Mouse (Mus musculus) brown adipose tissue, adult 24 weeks (tissue): Measurements from ENCODE around the gene Prkce. TPM values are rescaled to one million over a fixed set of nuclear protein-coding genes. Genes with fewer than 3 reads are reported as not detected.

ENCODE experiments used
- H3K27ac ChIP-seq: fragments of 200-500 bp; replicated peaks from 2 replicates; pipeline ENCODE4 v1.5.1; 2012; ENCODE audit warnings: low read depth, mild to moderate bottlenecking, low read length
- H3K4me1 ChIP-seq: fragments of 200-500 bp; 2 replicates; pipeline ENCODE4 v1.6.1; 2012; ENCODE audit warnings: low read length, mixed read lengths; ENCODE audit not compliant: control insufficient read depth, insufficient read depth, insufficient read length
- H3K4me3 ChIP-seq: fragments of 200-500 bp; 2 replicates; pipeline ENCODE4 v1.5.1; 2012; ENCODE audit warnings: low read depth, mild to moderate bottlenecking, low read length, moderate library complexity; ENCODE audit not compliant: insufficient read depth
- polyA plus RNA-seq: library from polyadenylated mRNA; stranded (reverse); fragments of >200 nt; gene quantifications from 2 replicates; pipeline ENCODE4 v1.2.4, GENCODE M21; 2012; ENCODE audit not compliant: missing spikeins, insufficient read depth, insufficient read length

Prkce gene
- polyA plus RNA-seq, 1 experiment = 18.0 TPM

DNA sequence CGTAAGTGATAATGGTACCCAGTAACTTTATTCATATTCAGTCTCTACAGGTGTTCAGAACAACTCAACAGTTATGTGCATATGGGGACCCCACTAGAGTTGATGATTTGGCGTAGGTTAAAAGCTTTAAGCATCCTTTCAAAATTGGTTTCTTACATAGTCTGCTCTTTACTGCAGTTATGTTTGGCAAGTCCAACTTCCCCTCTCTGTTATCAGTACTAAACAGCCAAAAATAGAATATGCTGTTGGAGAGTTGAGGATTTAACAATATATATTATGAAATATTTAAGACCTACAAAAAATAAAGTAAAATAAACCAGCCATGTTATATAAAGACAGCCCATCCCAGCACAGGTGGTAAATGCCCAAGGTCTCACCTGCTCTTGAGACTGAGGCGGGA lies 187.3 kb downstream of the Prkce start:
- no peak overlapping the region for H3K4me3 ChIP-seq
- H3K27ac ChIP-seq = no peak overlapping the region
- peaks cover 14% of the 10 kb centered on the region for H3K4me1 ChIP-seq

DNA sequence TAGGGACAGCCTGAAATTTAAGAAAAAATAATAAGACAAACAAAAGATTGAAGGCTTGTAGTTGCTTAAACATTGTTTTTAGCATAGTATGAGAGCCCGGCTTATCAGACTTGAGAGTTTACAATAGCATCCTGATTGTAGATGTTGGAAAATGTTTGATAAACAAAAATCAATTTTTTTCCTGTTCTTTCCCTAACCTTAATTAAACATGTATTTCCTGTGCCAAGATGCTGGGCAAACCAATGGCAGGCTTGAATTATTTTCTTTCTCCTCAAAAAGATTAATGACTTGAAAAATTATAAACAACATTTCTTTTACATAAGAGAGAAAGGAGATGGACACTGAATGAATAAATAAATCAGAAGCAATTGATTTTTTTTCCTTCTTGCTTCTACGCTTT lies 187.7 kb downstream of the Prkce start:
- Histone ChIP-seq H3K27ac (no peak overlapping the region), H3K4me1 (peaks cover 13% of the 10 kb centered on the region), H3K4me3 (no peak overlapping the region)

DNA sequence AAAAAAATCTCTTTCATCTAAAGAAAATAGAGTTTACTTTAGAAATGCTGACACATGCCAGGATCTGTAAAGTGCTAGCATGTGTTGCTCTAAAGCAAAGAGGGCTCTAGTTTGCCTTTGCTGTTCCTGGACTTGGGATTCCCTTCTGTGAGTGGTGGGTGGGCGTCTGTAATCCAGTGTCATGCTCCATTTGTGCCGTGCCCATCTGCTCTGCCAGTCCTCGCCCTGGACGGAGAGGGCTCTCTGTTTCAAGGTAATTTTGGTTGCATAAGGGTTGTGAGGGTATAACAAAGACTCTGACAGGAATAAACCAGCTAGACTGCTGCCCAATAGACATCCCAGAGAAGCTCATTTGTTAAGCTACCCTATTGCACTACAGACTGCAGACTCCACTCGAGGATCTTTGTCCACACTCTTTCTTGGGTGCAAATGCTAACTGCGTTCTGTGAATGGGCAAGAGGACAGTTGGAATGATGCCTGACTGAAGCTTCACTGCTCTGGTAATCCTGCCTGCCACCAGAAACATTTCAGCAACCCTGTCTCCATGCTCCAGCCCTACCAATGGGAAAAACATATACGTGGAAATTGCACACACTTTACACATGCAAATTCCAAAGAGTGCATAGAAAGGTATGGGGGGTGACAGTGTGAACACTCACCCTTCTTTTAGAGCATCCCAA lies 188.3 kb downstream of the Prkce start:
- H3K27ac ChIP-seq = no peak overlapping the region
- no peak overlapping the region for H3K4me3 ChIP-seq
- H3K4me1 ChIP-seq = peaks cover 7% of the 10 kb centered on the region

DNA sequence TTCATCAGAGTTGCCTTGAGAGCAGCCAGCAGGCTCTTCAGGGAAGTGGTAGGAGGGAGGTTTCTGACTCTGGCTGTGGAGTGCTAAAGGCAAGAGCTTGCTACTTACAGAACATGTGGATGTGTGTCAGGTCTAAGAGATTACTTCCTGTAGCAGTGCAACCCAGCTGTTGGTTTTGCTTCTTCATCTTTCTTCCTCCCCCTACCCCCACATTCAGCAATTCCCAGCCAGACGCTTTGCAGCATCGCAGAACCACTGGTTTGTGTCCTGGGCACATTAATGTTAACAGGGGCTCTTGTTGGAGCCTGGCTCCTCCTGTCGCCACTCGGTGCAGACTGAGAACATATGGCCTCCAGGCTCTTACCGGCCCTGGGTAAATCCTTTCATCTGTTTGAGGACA lies 190.8 kb downstream of the Prkce start:
- no peak overlapping the region for H3K27ac ChIP-seq
- no peak overlapping the region for H3K4me3 ChIP-seq

DNA sequence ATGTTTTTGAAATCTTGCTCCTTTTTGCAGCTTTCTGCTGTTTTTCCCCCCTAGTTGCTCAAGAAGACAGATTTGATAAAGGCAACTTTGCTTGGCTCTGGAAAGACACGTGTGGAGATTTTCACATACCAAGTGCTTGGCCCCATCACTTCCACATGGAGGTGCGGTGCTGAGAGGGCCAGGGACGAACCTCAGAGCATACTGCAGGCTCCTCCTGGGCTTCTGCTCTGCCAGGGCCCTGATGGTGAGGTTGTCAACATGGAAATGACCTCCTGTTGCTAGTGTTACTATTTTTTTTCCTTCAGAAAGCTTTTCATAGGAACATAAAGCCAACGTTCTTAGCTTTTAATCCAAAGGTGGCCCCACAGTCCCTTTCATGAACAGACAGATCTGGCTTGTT lies 191.3 kb downstream of the Prkce start:
- Histone ChIP-seq H3K4me3 (no peak overlapping the region), H3K27ac (no peak overlapping the region), H3K4me1 (peaks cover 5% of the 10 kb centered on the region; the same call in 1 of the 2 replicates)

More for the DNA sequence above, 190.8 kb downstream of the Prkce start:
- H3K4me1 ChIP-seq = peaks cover 5% of the 10 kb centered on the region; the same call in 1 of the 2 replicates

DNA sequence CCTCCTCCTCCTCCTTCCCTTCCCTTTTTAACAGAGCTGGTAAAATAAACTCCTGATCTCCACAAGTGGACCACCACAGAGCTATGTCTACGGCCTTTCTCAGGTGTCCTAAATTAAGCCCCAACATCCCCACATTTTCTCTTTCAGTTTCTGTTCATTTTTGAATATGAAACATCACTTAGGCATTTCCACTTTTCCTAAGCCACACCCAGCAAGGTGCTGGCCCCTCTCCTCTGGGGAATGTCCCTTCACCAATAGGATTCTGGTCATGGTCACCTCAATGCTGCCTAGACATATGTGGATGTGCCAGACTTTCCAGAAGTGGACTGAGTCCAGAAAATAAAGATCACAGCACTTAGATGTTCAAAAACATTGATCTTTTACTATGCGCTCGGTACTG lies 193.3 kb downstream of the Prkce start:
- Histone ChIP-seq H3K4me1 (peaks cover 8% of the 10 kb centered on the region), H3K27ac (no peak overlapping the region), H3K4me3 (no peak overlapping the region)

DNA sequence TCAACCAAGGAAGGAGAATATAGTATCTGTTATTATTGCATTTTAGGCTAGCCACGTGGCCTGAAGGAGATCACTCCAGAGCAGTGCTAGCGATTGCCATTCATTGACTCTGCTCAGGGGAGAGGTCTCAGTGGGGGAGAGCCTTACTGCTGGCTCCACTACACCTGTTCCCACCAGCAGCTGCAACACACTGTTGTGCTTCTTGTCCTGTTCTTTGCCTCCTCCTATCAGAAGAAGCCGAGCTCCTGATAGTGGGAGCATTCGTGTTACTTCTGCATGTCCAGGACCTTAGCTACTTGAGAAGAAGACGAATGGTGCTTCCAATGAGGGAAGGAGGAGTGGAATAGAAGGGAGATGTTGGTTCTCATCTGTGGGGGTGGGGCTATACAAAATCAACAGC lies 195.8 kb downstream of the Prkce start:
- no peak overlapping the region for H3K27ac ChIP-seq
- peaks cover 13% of the 10 kb centered on the region for H3K4me1 ChIP-seq
- H3K4me3 ChIP-seq = no peak overlapping the region

DNA sequence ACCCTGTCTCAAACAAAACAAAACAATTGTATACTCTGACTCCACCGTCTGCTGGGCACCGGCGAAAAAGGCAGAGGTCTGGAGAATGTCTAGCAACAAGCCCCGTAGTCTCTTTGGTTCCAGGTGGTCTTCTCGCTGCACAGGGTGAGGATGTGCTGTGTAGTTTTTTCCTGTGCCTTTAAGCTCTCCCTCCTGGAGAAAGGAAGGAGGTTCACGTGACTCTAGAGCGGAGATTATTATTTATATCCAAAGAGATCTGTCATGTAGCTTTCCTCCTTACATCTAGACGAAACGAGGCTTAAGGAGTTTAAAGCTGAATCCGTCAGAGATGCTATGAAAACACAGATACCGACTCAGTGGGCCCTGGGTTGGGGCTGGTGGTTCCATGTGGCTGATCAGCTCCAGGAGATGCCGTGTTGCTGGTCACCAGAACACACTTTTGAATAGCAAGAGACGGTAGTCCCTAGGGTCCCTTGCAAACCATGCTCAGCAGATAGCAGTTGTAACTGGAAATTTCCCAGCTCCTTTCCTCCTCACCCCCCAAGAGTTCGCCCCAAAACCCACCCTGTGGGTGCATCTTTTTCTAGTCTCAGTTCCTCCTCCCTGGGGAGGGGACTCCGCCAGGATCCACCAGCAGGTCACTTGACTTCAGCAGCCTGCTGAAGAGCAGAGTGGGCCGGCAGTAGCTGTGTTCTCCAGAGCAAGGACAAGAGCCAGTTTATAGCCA lies 196.9 kb downstream of the Prkce start:
- Histone ChIP-seq H3K4me1 (peaks cover 13% of the 10 kb centered on the region), H3K4me3 (no peak overlapping the region), H3K27ac (no peak overlapping the region)

DNA sequence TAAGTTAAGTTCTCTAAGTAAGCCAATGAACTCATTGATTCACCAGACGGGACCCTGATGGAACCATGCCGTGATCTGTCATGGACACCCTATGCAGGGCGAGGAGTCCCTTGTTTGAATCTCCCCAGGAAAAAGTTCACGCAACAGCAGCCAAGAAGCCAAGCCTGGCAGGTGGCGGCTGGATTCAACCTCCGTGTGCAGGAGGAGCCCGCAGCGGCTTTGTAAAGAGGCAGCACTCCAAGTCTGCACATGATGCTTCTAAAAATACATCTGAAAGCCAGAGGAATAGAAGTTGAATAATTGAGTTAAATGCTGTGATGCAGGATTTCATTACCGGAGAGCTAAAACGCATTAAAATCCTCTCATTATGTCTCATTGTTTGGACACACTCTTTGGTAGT lies 199.3 kb downstream of the Prkce start:
- no peak overlapping the region for H3K4me3 ChIP-seq
- no peak overlapping the region for H3K27ac ChIP-seq
- H3K4me1 ChIP-seq = peaks cover 18% of the 10 kb centered on the region

DNA sequence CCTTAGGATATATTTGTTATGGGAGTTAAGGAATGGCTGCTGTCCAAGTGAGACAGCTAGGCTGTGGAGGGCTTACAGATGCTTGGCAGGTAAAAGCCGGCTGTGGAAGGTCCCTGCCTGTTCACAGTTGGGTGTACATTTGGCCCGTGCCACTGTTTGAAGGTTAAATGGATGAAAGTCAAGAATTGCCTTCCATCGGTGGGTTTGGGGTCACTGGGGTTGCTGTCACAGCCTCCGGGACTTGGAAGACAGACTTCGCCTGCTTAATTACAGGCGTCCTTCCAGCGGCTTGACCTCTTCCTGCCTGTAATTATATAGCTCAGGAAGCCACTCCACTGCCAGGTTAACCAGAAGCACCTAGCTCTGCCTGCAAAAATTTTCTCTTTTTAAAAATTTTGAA lies 200.1 kb downstream of the Prkce start:
- Histone ChIP-seq H3K27ac (no peak overlapping the region), H3K4me1 (peaks cover 18% of the 10 kb centered on the region)

DNA sequence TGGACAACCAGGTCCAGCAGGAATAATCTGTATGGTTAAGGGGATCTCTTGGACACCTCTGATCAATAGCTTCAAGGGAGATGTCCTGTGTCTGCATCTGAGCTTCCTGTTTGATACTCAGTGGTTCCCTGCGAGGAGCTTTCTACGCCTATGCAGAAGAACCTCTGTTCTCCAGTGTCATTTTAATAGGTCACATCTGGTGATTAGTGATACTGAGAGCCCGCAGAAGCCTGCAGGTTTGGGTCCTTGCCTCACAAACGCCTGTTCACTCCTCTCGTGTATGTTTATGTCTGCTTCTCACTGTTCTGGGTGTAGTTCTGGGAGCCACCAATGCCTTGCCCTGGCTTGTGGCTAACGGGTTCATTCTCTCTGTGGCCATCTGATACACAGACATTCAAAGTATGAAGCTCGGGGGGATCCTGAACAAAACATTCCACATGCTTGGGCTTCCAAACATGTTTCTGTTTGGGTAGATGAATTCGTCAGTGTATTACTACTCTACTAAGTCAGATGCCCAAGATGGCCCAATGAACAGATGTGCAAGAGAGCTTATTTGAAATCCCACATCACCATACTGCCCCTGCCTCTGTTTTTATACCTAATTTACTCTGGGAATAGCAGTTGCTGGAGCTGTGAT lies 202.6 kb downstream of the Prkce start:
- H3K4me3 ChIP-seq = no peak overlapping the region
- H3K4me1 ChIP-seq = peaks cover 15% of the 10 kb centered on the region
- H3K27ac ChIP-seq = no peak overlapping the region

More for the DNA sequence above, 200.1 kb downstream of the Prkce start:
- no peak overlapping the region for H3K4me3 ChIP-seq

DNA sequence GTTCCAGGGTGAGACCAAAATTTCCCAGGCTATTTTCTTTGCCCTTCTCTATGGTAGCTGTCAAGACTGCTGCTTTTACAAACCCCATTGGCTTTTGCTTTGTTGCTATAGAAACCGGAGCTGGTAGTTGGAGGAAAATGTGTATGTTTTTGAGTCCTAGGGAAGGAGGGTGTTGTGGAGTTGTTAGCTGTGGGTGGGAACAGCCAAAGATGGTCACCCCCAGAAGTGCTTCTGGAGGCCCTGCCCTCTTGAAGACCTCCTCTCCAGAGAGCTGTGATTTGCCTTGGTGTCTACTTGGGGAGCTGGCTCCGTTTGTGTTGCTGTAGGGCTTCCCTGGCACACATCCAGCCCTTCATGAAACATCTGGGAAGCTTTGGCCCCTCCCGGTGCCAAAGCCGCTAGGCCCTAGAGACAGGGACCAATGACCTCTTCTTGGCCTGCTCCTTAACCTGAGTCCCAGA lies 203.5 kb downstream of the Prkce start:
- H3K4me3 ChIP-seq = no peak overlapping the region
- peaks cover 13% of the 10 kb centered on the region for H3K4me1 ChIP-seq
- no peak overlapping the region for H3K27ac ChIP-seq

DNA sequence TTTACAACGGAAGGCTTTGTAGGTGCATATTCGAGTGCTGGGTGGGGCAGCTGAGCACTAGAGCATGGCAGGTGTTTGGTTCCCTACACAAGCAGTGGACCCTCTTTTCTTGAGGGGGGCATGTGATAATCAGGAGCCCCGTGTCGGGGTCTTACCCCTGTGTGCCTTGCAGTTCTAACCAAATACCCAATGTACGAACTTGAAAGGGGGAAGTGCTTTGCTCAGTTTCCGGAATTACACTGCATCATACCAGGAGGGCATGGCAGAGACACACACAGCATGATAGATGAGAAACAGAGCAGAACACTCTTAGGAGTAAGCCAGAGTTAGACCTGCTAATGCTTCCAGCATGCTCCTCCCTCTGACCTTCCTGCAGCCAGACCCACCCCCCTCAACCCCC lies 208.8 kb downstream of the Prkce start:
- Histone ChIP-seq H3K4me1 (peaks cover 8% of the 10 kb centered on the region; the same call in 1 of the 2 replicates), H3K4me3 (no peak overlapping the region), H3K27ac (no peak overlapping the region)

DNA sequence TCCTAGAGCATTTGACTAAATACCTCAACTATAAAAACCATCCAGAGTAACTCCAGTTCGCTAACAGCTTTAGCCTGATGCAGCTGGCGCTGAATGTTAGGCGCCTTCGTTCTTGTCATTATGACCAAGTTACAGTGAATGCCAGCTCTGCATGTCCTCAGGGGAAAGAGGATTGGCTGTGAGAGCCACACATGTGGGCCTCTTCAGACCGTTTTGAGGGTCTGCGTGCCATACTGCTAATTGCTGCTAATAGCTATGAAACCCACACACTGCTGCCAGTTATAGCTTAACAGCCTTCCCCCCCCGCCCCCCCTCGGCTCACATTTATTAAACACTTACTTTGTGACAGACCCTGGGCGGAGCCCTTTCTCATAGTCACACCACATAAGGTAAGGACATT lies 210.3 kb downstream of the Prkce start:
- H3K4me3 ChIP-seq = no peak overlapping the region

DNA sequence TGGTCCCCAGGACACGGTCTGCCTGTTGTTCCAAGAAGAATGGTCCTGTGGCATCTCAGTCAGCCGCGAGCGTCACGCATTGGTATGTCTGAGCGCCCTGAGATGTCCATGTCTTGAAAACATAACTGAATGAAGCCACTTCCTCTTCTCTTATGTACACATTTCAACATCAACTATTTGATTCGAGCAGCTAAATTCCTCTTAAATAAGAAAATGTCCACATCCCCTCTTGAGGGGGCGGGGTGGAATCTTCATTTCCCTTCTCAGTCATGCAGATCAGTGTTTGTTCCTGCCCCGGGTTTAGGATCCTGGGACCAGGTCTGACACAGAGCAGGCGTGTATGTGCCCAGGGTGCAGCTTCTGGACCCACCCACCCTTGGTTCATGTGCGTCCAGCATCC lies 211.0 kb downstream of the Prkce start:
- Histone ChIP-seq H3K27ac (no peak overlapping the region), H3K4me3 (no peak overlapping the region), H3K4me1 (0 out of 2 replicates have a peak, but pooled peaks cover 5% of the 10 kb centered on the region)

More for the DNA sequence above, 210.3 kb downstream of the Prkce start:
- Histone ChIP-seq H3K27ac (no peak overlapping the region), H3K4me1 (0 out of 2 replicates have a peak, but pooled peaks cover 5% of the 10 kb centered on the region)
